Mouse (Mus musculus): ENCODE results near the gene Tnrc6c. TPM values are rescaled to one million over a fixed set of nuclear protein-coding genes. Genes with fewer than 3 reads are reported as not detected.
A peak's percentile ranks its signal among the peaks of the same experiment; 100 is the strongest.
"Not testable (repeated sequence)": the region's sequence is repeated elsewhere in the genome, so short reads cannot be mapped to it uniquely, and the experiment has no call there.

Gene Tnrc6c
- polyA plus RNA-seq, 1 experiment from 2014 or later, result 29.7 TPM

DNA sequence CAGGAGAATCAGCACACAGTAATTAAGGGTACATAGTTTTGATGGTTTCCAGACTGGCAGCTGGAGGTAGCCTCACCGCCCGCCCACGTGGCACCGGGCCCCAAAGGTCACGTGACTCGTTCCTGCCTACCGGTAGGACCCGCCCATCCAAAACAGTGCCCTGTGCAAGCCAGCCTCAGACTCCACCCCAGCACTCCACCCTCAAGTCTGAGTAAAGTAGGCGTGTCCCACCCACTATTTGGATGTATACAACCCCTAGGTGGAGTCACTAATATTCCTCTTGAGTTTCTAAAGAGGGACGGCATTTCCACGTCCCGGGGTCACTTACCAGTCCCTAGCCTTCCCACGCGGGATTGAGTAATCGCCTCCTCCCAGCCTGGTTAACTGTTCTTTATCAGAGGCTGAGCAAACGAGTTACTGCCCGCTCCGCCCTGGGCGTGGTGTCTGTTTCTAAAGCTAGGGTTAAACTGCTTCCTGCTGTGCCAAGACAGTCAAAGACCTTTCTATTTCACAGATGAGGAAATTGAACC lies 126.6 kb downstream of the Tnrc6c start:
- 3% methylated on average over 19 of the region's 19 CpGs for WGBS
- no peak for ATAC-seq
- Histone ChIP-seq H3K9me3 (ENCODE audit: control insufficient read depth, low read length) (no peaks in the 10 kb centered on the region), H3K9ac (replicated peaks; ENCODE audit: low read depth, low read length) (no peak overlapping the region), H3K4me2 (ENCODE audit: low read length) (peak overlapping the region; percentile 47), H3K4me1 (replicated peaks; ENCODE audit: control insufficient read depth, insufficient read depth, low read length) (peaks cover 26% of the 10 kb centered on the region), H3K27me3 (replicated peaks; ENCODE audit: control insufficient read depth, insufficient read depth, low read length) (peaks cover 29% of the 10 kb centered on the region), H3K36me3 (ENCODE audit: control insufficient read depth, insufficient read depth) (no peaks in the 10 kb centered on the region), H3K27ac (ENCODE audit: low read length) (no peak overlapping the region), H3K4me3 (replicated peaks; ENCODE audit: low read length) (peak overlapping the region; percentile 19)

DNA sequence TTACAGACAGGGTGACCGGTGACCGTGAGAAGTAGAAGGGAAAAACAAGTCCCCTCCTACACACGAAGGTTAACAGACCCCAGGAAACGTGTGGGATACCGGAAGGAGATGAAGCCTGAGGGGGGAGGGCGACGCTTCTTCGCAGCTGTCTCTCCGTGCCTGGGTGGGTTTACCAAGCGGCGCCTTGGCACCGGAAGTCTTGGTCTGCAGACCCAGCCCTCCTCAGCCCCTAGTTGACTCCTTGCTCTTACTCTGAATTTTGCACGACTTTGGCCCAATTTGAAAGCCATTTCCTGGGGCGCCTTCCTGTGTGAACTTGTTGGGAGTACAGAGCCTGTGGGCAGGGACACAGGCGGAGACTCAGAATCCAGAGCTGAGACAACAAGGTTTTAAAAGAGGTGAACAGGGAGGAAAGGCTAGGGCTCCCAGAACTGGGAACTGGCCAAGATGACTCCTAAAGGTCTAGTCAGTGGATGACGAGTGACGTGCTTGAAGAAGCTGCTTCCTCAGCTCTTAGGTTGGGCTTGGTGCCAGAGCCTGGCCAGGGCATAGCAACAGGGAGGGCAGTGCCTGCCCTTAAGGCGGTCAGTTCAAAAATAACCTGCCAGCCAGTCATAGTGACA lies 127.2 kb downstream of the Tnrc6c start:
- Histone ChIP-seq H3K27me3 (replicated peaks; ENCODE audit: control insufficient read depth, insufficient read depth, low read length) (peaks cover 29% of the 10 kb centered on the region), H3K36me3 (ENCODE audit: control insufficient read depth, insufficient read depth) (no peaks in the 10 kb centered on the region), H3K9ac (replicated peaks; ENCODE audit: low read depth, low read length) (no peak overlapping the region), H3K4me2 (ENCODE audit: low read length) (no peak overlapping the region), H3K4me3 (replicated peaks; ENCODE audit: low read length) (no peak overlapping the region), H3K4me1 (replicated peaks; ENCODE audit: control insufficient read depth, insufficient read depth, low read length) (peaks cover 26% of the 10 kb centered on the region), H3K27ac (ENCODE audit: low read length) (no peak overlapping the region), H3K9me3 (ENCODE audit: control insufficient read depth, low read length) (no peaks in the 10 kb centered on the region)
- no peak for ATAC-seq
- 21% methylated on average over 18 of the region's 18 CpGs for WGBS

DNA sequence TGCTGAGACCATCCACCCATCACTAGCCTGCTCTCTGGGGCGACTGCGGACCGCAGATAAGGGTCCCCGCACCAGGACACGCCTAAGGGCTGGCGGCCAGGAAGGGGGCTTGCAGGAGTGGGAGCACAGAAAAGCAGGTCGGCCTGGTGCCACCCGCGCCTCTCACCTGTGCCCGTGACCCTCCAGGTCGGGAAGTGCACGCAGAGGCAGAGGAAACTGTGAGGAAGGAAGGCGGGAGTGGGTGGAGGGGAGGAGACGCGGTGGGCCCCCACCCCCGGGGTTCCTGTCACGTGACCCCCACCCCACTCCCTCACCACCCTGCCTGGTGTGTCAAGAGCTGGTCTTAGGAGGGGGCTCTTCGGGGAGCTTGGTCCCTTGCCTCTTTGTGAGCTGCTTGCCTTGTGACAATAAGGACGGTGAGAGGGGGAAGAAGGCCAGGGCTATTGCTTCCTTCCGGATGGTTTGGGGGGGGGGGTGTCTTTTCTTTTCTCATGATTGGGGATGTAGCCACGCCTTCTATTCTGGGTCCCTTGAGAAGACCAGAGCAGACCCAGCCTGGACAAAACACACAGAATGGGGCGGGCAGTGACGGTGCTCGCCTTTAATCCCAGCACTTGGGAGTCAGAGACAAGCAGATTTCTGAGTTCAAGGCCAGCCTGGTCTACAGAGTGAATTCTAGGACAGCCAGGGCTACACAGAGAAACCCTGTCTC lies 128.1 kb downstream of the Tnrc6c start, which contains the start of the genes Tmc8 and Tmc6:
TSS of gene Tmc8 (plus strand) at position 84 of the 712 bp plus-strand sequence.
TSS of gene Tmc6 (minus strand) at position 206 of the 712 bp plus-strand sequence.
- 49% methylated on average over 24 of the region's 24 CpGs for WGBS

DNA sequence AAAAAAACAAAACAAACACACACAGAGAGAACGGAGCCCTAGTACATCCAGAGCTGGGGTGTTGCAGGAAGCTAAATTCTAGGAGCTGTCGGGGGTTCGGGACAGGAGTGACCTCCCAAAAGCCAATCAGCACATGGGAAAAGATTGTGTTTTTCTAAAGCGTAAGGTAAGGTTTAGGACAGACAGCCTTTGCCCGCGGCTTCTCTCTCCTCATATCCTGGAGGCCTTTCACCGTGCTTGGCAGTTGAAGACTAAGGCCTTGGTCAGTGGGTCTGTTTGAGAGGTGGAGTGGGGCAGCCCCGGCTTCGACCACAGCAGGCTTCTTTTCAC lies 128.6 kb downstream of the Tnrc6c start:
- Histone ChIP-seq H3K4me3 (replicated peaks; ENCODE audit: low read length) (peak overlapping the region; percentile 39), H3K27ac (ENCODE audit: low read length) (no peak overlapping the region), H3K36me3 (ENCODE audit: control insufficient read depth, insufficient read depth) (no peaks in the 10 kb centered on the region), H3K9ac (replicated peaks; ENCODE audit: low read depth, low read length) (peak overlapping the region; percentile 54), H3K27me3 (replicated peaks; ENCODE audit: control insufficient read depth, insufficient read depth, low read length) (peaks cover 29% of the 10 kb centered on the region), H3K4me2 (ENCODE audit: low read length) (peak overlapping the region; percentile 61), H3K4me1 (replicated peaks; ENCODE audit: control insufficient read depth, insufficient read depth, low read length) (peaks cover 26% of the 10 kb centered on the region), H3K9me3 (ENCODE audit: control insufficient read depth, low read length) (no peaks in the 10 kb centered on the region)
- 57% methylated on average over 9 of the region's 9 CpGs for WGBS
- no peak for ATAC-seq

More for the DNA sequence above, 128.1 kb downstream of the Tnrc6c start, which contains the start of the genes Tmc8 and Tmc6:
- no peak within 1 kb of the TSS for H3K27ac ChIP-seq (ENCODE audit: low read length)
- peaks cover 29% of the 10 kb centered on the region for H3K27me3 ChIP-seq (replicated peaks; ENCODE audit: control insufficient read depth, insufficient read depth, low read length)
- H3K4me3 ChIP-seq (replicated peaks; ENCODE audit: low read length), result peak within 1 kb of the TSS; percentile 39
- no peaks in the 10 kb centered on the region for H3K9me3 ChIP-seq (ENCODE audit: control insufficient read depth, low read length)
- peaks cover 26% of the 10 kb centered on the region for H3K4me1 ChIP-seq (replicated peaks; ENCODE audit: control insufficient read depth, insufficient read depth, low read length)
- ATAC-seq, result no peak
- no peaks in the 10 kb centered on the region for H3K36me3 ChIP-seq (ENCODE audit: control insufficient read depth, insufficient read depth)
- H3K4me2 ChIP-seq (ENCODE audit: low read length), result peak within 1 kb of the TSS; percentile 61
- H3K9ac ChIP-seq (replicated peaks; ENCODE audit: low read depth, low read length), result peak within 1 kb of the TSS; percentile 54

DNA sequence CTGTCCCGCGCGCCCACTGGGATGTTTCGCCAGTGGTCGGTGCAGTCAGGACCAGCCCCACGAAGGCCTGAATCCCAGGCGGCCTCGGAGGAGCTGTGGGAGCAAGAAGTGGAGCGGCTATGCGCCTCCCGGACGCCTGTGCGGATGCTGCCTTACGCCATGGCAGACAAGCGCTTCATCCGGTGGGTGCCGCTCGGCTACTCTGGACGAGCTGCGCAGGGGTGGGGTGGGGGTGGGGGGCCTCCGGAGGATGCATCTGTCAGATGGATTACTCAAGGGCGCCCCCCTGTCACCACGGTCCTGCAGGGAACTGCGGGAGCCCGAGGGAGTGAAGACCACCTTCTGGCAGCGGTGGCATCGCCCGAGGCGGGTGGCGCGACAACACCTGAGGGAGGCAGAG lies 129.0 kb downstream of the Tnrc6c start:
- Histone ChIP-seq H3K4me2 (ENCODE audit: low read length) (peak overlapping the region; percentile 61), H3K27me3 (replicated peaks; ENCODE audit: control insufficient read depth, insufficient read depth, low read length) (peaks cover 29% of the 10 kb centered on the region), H3K9me3 (ENCODE audit: control insufficient read depth, low read length) (no peaks in the 10 kb centered on the region), H3K36me3 (ENCODE audit: control insufficient read depth, insufficient read depth) (no peaks in the 10 kb centered on the region), H3K9ac (replicated peaks; ENCODE audit: low read depth, low read length) (peak overlapping the region; percentile 54), H3K4me1 (replicated peaks; ENCODE audit: control insufficient read depth, insufficient read depth, low read length) (peaks cover 26% of the 10 kb centered on the region), H3K27ac (ENCODE audit: low read length) (no peak overlapping the region), H3K4me3 (replicated peaks; ENCODE audit: low read length) (peak overlapping the region; percentile 39)
- ATAC-seq, result peak; percentile 53
- whole genome bisulfite sequencing, result 4% methylated on average over 29 of the region's 31 CpGs

DNA sequence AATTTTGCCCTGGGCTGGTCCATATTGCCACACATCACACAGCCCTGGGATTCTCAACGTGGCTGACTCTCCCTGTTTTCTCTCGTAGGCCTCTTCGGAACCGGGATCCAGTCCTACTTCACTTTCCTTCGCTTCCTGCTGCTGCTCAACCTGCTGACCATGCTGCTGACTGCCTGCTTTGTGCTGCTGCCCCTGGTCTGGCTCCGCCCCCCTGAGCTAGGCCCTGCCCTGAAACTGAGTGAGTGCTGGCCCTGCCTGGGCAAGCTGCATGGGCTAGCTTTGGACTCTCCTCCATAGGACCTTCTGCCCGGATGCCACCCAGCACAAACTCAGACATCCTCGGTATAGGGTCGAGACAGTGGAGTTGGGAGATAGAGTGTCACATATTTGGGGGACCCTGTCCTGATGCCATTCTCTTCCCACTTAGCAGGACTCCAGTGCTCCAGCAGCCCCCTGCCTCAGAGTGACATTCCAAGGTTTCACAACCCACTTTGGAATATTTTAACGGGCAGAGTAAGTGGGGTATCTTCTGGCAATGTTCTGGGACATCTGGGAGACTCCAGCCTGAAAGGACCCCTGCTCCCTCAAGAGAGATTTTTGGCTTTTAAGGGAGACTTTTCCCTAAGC lies 129.7 kb downstream of the Tnrc6c start:
- Histone ChIP-seq H3K36me3 (ENCODE audit: control insufficient read depth, insufficient read depth) (no peaks in the 10 kb centered on the region), H3K27me3 (replicated peaks; ENCODE audit: control insufficient read depth, insufficient read depth, low read length) (peaks cover 28% of the 10 kb centered on the region), H3K4me2 (ENCODE audit: low read length) (0 out of 2 replicates have a peak overlapping the region, but pooled peaks have one; percentile 61), H3K27ac (ENCODE audit: low read length) (no peak overlapping the region), H3K9me3 (ENCODE audit: control insufficient read depth, low read length) (no peaks in the 10 kb centered on the region), H3K4me1 (replicated peaks; ENCODE audit: control insufficient read depth, insufficient read depth, low read length) (peaks cover 26% of the 10 kb centered on the region), H3K4me3 (replicated peaks; ENCODE audit: low read length) (no peak overlapping the region), H3K9ac (replicated peaks; ENCODE audit: low read depth, low read length) (peak overlapping the region; percentile 54; the same call in 1 of the 2 replicates)
- no peak for ATAC-seq
- WGBS, result 33% methylated on average over 10 of the region's 10 CpGs

DNA sequence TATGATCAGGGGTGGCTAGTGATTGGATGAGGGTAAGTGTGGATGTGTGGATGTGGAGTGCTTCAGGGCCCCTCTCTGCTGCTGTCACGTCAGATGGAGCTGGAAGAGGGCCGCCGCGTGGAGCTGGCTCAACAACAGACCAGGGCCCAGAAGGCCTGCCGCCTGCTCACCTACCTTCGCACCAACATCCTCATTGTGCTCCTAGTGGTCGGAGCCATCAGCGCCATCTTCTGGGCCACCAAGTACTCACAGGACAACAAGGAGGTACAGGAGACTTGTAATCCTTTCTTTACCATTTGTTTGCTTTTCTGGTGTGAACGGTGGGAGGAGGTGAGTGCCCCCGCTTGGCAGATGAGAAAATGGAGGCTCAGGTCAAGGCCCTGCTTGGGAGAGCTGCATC lies 132.2 kb downstream of the Tnrc6c start:
- H3K9me3 ChIP-seq (ENCODE audit: control insufficient read depth, low read length), result no peaks in the 10 kb centered on the region
- peaks cover 14% of the 10 kb centered on the region for H3K27me3 ChIP-seq (replicated peaks; ENCODE audit: control insufficient read depth, insufficient read depth, low read length)
- whole genome bisulfite sequencing, result 5% methylated on average over 10 of the region's 10 CpGs
- H3K9ac ChIP-seq (replicated peaks; ENCODE audit: low read depth, low read length), result no peak overlapping the region
- no peak overlapping the region for H3K4me3 ChIP-seq (replicated peaks; ENCODE audit: low read length)
- no peak overlapping the region for H3K27ac ChIP-seq (ENCODE audit: low read length)
- no peak for ATAC-seq
- H3K4me1 ChIP-seq (replicated peaks; ENCODE audit: control insufficient read depth, insufficient read depth, low read length), result peaks cover 13% of the 10 kb centered on the region
- H3K4me2 ChIP-seq (ENCODE audit: low read length), result no peak overlapping the region
- no peaks in the 10 kb centered on the region for H3K36me3 ChIP-seq (ENCODE audit: control insufficient read depth, insufficient read depth)

DNA sequence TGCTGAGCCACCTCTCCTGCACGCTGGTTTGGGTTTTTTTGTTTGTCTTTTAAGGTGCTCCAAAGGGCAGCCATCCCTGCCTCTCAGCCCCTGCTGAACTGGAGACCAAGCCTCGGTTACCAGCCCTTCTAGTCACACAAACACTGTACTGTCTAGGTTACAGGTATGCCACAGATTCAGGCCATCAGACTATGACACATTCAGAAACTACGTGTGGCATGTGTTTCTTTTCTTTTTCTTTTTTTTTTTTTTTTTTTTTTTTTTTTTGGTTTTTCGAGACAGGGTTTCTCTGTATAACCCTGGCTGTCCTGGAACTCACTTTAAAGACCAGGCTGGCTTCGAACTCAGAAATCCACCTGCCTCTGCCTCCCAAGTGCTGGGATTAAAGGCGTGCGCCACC lies 134.4 kb downstream of the Tnrc6c start:
- not testable (repeated sequence) for H3K9me3 ChIP-seq (ENCODE audit: control insufficient read depth, low read length); H3K9ac ChIP-seq (replicated peaks; ENCODE audit: low read depth, low read length); H3K36me3 ChIP-seq (ENCODE audit: control insufficient read depth, insufficient read depth); ATAC-seq; H3K4me1 ChIP-seq (replicated peaks; ENCODE audit: control insufficient read depth, insufficient read depth, low read length); H3K27ac ChIP-seq (ENCODE audit: low read length); H3K4me3 ChIP-seq (replicated peaks; ENCODE audit: low read length); H3K27me3 ChIP-seq (replicated peaks; ENCODE audit: control insufficient read depth, insufficient read depth, low read length); H3K4me2 ChIP-seq (ENCODE audit: low read length)
- 85% methylated on average over 7 of the region's 7 CpGs for WGBS

DNA sequence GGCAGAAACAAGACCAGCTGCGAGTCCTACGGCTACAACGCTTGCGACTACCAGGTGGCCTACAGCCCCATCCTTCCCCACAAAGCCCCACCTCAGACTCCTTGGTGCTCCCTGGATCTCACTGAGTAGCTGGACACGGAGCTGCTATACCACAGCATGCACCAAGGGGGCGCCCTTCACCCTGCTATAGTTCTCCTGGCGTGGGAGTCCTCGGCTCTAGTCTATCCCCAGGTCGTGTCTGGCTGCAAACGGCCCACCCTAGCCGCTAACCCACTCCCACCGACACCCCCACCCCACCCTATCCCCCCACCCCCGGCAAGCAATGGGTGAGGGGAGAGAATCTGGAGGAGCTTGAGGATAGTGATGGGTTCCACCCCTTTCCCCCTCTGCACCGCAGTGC lies 136.2 kb downstream of the Tnrc6c start:
- Histone ChIP-seq H3K4me3 (replicated peaks; ENCODE audit: low read length) (no peak overlapping the region), H3K27me3 (replicated peaks; ENCODE audit: control insufficient read depth, insufficient read depth, low read length) (no peaks in the 10 kb centered on the region; the same call in 1 of the 2 replicates), H3K4me1 (replicated peaks; ENCODE audit: control insufficient read depth, insufficient read depth, low read length) (0 out of 2 replicates have a peak, but pooled peaks cover 5% of the 10 kb centered on the region), H3K4me2 (ENCODE audit: low read length) (no peak overlapping the region), H3K9ac (replicated peaks; ENCODE audit: low read depth, low read length) (no peak overlapping the region), H3K36me3 (ENCODE audit: control insufficient read depth, insufficient read depth) (no peaks in the 10 kb centered on the region), H3K9me3 (ENCODE audit: control insufficient read depth, low read length) (no peaks in the 10 kb centered on the region), H3K27ac (ENCODE audit: low read length) (no peak overlapping the region)
- 4% methylated on average over 14 of the region's 14 CpGs for WGBS
- ATAC-seq, result no peak
